Mouse (Mus musculus): Measurements from ENCODE around the gene Kncn. TPM values are rescaled to one million over a fixed set of nuclear protein-coding genes. Genes with fewer than 3 reads are reported as not detected.

Gene Kncn
- polyA plus RNA-seq, 1 experiment, result 0.29 TPM

DNA sequence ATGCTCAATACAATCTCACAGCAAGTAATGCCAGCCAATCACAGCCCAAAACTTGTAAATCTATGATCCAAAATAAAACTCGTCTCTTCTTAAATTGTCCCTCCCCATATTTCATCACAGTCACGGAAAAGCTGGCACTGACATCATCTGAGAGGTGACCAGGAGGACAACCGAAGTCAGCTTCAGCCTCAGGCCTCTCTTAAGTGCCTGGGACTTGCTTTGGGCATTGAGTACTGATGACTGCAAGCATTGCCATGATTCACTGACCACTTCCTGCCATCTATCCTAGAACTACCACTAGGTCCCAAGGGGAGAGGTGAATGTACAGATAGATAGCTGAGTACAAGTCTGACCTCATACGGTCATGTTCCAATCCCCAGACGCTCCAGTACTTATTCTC lies 38.5 kb downstream of the Kncn start:
- no peaks in the 10 kb centered on the region for H3K36me3 ChIP-seq (replicated peaks; ENCODE audit: low read length)
- H3K4me1 ChIP-seq, result no peaks in the 10 kb centered on the region
- TF ChIP-seq GATA1 (IDR thresholded peaks at IDR 0.05; ENCODE audit: borderline replicate concordance, low read length), result no peak
- no peak for TF ChIP-seq FLI1 (IDR thresholded peaks at IDR 0.05; ENCODE audit: low read length)
- no peaks in the 10 kb centered on the region for H3K9me3 ChIP-seq
- H3K27me3 ChIP-seq (replicated peaks), result peaks cover 82% of the 10 kb centered on the region
- H3K4me3 ChIP-seq (replicated peaks), result no peak overlapping the region

DNA sequence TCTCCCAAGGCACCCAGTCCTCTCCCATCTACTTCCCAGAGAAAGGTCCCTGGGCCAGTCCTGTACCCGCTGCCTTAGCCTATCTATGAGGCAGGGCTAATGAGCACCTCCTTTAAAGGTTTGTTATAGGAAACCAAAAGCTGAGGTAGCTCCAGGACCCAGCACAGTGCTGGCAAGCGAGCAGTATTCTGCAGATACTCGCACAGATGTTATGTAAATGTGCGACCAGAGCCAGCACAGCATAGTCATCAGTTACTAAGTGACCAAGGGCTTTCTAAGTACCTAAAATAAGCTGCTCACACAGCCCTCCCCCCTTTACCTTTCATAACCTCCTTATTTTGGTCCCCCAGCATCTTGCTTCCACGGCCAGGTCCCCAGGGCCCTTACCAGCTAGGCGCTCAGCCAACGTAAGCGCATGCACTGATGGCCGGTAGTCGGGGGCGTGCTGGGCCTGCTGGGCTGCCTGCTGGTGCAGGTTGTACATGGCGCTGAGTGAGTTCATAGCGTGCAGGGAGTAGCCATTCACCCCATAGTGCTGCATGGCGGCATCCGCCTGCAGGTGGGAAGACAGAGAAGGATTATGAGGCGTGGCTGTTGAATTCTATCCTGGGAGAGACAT lies 39.2 kb downstream of the Kncn start:
- Histone ChIP-seq H3K4me3 (replicated peaks) (no peak overlapping the region), H3K27me3 (replicated peaks) (peaks cover 80% of the 10 kb centered on the region), H3K9me3 (no peaks in the 10 kb centered on the region), H3K36me3 (replicated peaks; ENCODE audit: low read length) (no peaks in the 10 kb centered on the region), H3K4me1 (no peaks in the 10 kb centered on the region)
- no peak for TF ChIP-seq FLI1 (IDR thresholded peaks at IDR 0.05; ENCODE audit: low read length)

DNA sequence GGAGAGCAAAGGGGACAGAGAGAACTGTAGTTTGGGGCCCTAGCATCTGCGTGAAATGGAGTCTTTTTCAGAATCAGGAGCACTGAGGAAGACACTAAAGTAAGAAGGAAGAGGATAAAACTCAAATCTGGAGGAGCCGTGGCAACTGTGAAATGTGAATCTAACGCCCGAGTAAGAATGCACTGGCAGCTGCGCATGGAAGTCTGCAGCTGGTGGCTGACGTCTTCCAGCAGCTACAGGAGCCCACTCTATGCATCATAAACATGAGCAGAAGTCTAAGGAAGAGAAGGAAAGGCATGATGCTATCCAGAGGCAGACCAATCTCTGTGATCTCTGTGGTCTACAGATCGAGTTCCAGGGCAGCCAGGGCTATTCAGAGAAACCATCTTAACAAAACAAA lies 43.4 kb downstream of the Kncn start:
- H3K27me3 ChIP-seq (replicated peaks), result peaks cover 78% of the 10 kb centered on the region
- H3K36me3 ChIP-seq (replicated peaks; ENCODE audit: low read length), result no peaks in the 10 kb centered on the region
- no peak overlapping the region for H3K4me3 ChIP-seq (replicated peaks)
- no peaks in the 10 kb centered on the region for H3K9me3 ChIP-seq
- TF ChIP-seq GATA1 (IDR thresholded peaks at IDR 0.05; ENCODE audit: borderline replicate concordance, low read length), result no peak
- TF ChIP-seq FLI1 (IDR thresholded peaks at IDR 0.05; ENCODE audit: low read length), result no peak
- no peaks in the 10 kb centered on the region for H3K4me1 ChIP-seq

DNA sequence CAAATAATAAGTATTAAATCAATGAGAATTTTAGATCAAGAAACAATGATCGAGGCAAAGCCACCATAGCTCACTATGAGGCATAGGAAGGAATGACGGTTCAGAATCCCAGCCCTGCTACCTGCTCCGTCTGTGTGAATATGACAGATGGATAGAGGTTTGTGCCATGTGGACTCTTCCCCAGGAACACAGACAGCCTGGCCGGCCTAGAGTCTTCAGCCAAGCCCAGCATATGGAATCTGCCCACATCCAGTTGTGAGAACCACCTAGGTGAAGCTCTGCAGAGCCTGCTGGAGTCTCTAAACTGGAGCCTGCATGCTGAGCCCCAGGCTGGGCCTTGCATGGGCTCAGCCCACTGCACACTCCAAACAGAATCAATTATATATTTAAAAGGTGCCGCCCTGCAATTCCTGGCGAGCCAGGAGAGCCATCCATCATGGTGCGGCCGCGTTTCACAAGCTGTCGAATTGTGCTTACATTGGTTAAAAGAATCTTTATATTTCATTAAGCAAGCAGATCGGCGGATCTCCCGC lies 47.4 kb downstream of the Kncn start:
- no peaks in the 10 kb centered on the region for H3K9me3 ChIP-seq
- H3K36me3 ChIP-seq (replicated peaks; ENCODE audit: low read length), result no peaks in the 10 kb centered on the region
- peaks cover 16% of the 10 kb centered on the region for H3K4me1 ChIP-seq
- TF ChIP-seq GATA1 (IDR thresholded peaks at IDR 0.05; ENCODE audit: borderline replicate concordance, low read length) (no peak), FLI1 (IDR thresholded peaks at IDR 0.05; ENCODE audit: low read length) (no peak)
- H3K4me3 ChIP-seq (replicated peaks), result no peak overlapping the region
- peaks cover 89% of the 10 kb centered on the region for H3K27me3 ChIP-seq (replicated peaks)

DNA sequence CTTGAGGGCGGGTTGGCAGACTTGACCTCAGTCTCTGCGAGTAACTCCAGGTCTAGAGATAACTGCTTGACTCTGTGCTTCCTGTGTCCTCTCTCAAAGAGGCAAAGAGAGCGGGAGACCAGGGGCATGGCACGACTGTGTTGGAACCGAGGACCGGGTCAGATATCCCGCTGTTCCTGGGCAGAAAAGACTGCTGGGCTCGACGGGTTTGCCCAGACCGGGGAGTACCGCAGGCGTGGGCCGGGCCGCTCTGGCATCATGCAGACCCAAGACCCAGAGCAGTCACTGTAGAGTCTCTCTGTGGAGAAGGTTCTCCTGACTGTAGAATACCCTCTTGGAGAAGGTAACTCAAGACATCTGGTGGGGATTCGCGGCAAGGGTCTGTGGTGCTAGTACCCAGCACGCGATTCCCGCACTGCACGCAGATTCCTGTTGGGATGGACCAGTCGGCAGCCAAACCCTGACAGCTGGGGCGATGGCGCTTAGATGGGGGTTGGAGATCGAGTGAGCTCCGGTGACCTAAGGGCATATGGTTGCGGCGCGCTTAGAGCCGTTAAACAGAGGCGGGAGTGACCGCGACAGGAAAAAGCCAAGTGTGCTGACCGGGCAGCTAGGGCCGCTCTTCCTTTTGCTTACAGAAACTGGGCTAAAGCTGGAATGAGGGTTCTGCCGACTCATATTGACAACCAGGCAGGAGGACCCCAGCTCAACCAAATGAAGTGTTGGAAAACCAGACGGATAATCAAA lies 51.8 kb downstream of the Kncn start:
- H3K27me3 ChIP-seq (replicated peaks), result peaks cover 100% of the 10 kb centered on the region
- H3K4me3 ChIP-seq (replicated peaks), result peak overlapping the region; percentile 72
- TF ChIP-seq FLI1 (IDR thresholded peaks at IDR 0.05; ENCODE audit: low read length) (no peak), GATA1 (IDR thresholded peaks at IDR 0.05; ENCODE audit: borderline replicate concordance, low read length) (no peak)
- H3K36me3 ChIP-seq (replicated peaks; ENCODE audit: low read length), result no peaks in the 10 kb centered on the region
- H3K9me3 ChIP-seq, result no peaks in the 10 kb centered on the region
- H3K4me1 ChIP-seq, result peaks cover 43% of the 10 kb centered on the region

DNA sequence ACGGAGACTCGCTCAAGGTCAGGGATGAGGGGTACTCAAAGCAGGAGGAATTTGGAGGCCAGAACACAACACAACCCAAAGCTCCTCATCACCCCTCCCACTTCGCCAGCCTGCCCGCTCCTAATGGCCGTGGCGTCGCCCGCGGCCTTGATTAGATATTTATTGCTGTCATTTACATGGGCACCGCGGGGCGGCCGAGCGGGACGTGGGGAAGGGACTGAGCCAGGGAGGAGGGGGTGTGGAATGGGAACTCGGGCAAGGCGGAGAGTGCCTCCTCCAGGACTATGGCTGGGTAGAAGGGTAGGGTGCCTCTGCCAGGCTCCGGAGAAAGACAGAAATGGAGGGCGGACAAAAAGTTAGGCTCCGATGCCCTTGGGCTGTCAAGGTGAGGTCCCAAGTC lies 52.4 kb downstream of the Kncn start:
- TF ChIP-seq GATA1 (IDR thresholded peaks at IDR 0.05; ENCODE audit: borderline replicate concordance, low read length) (no peak), FLI1 (IDR thresholded peaks at IDR 0.05; ENCODE audit: low read length) (no peak)
- H3K27me3 ChIP-seq (replicated peaks), result peaks cover 100% of the 10 kb centered on the region
- H3K4me1 ChIP-seq, result peaks cover 43% of the 10 kb centered on the region
- no peaks in the 10 kb centered on the region for H3K36me3 ChIP-seq (replicated peaks; ENCODE audit: low read length)
- no peaks in the 10 kb centered on the region for H3K9me3 ChIP-seq
- peak overlapping the region; percentile 72 for H3K4me3 ChIP-seq (replicated peaks)

DNA sequence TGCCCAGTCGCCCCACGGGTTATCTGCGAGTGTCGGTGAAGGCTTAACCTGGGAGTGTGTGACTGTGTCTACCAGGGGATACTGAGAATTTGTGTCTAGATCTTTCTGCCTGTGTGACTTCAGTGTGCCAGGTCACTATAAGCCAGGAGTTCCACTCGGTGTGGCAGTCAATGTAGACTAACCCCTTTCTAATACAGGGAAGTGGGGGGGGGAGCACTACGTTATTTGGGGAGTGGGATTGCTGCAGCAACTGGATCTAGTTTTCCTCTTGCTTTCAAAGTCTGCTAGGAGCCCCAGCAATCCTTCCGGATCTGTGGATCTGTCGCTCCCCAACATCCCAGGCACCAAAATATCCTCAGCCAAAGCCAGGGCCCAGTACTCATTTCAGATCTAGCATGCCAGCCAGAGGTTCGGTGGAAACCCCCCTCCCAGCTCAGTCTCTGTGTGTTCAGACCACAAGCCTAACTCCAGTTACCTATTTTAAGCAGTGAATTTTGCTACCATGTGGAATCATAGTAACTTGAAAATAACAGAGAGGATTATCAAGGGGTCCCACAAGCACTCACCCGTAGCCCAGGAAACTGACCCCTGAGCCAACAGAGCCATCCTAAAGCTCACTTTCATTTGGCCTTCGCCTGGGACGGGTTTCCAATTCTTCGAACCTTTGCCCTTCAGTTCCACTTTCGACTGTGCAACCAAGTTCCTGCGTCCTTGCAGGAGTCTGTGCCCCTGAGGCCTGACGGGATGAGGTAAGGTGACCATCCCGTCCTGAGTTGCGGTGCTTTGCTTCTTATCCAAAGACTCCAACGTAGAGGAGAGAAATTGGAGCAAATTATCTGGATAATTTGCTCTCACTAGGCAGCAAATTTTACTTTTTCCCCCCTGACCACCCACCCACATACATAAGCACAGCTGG lies 53.1 kb downstream of the Kncn start:
- H3K4me3 ChIP-seq (replicated peaks), result peak overlapping the region; percentile 72
- no peaks in the 10 kb centered on the region for H3K36me3 ChIP-seq (replicated peaks; ENCODE audit: low read length)
- TF ChIP-seq GATA1 (IDR thresholded peaks at IDR 0.05; ENCODE audit: borderline replicate concordance, low read length) (no peak), FLI1 (IDR thresholded peaks at IDR 0.05; ENCODE audit: low read length) (no peak)
- H3K27me3 ChIP-seq (replicated peaks), result peaks cover 100% of the 10 kb centered on the region
- no peaks in the 10 kb centered on the region for H3K9me3 ChIP-seq
- peaks cover 43% of the 10 kb centered on the region for H3K4me1 ChIP-seq

DNA sequence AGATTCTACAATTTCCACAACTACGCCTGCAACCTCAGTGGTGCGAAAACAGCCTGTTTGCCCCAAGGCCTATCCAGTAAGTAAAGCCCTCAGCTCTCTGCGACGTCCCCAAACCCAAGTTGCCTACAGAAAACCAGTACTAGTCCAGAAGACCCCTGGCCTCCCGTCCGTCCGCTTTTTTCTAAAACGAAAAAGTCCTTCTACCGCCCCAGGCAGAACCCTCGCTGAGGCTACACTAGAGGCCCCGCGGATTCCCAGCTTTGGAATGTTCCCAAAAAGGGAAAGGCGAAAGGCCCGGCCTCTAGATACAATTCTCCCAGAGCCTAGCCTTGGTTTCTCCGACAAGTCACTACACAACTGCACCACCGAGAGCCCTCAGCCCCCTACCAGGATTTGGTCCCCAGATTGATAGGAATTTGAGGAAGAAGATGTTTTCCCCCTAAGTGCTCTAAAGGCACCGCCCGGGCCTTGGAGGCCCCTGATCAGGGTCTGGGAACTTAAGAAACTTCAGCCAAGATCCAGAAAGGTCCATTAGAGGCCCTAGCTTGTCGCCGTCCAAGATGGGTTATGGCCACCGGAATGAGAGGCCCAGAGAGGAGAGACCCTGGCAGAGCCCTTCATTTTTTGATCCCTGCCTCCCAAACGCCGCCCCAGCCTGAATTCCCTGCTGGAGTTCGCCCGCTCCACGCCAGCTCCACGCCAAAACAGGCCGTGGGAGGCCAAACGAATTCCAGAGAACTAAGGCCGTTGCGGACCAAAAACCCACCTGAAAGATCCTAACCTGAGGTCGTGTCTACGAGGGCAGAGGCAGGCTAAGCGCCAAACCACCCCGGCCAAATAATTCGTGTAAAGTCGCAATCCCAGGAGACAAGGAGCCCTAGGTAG lies 54.3 kb downstream of the Kncn start:
- H3K9me3 ChIP-seq, result no peaks in the 10 kb centered on the region
- H3K36me3 ChIP-seq (replicated peaks; ENCODE audit: low read length), result no peaks in the 10 kb centered on the region
- TF ChIP-seq FLI1 (IDR thresholded peaks at IDR 0.05; ENCODE audit: low read length), result no peak
- no peak for TF ChIP-seq GATA1 (IDR thresholded peaks at IDR 0.05; ENCODE audit: borderline replicate concordance, low read length)
- H3K4me1 ChIP-seq, result peaks cover 43% of the 10 kb centered on the region
- no peak overlapping the region for H3K4me3 ChIP-seq (replicated peaks)
- H3K27me3 ChIP-seq (replicated peaks), result peaks cover 99% of the 10 kb centered on the region

Other genes starting within 250 kb of the Kncn start
- not detected in 2 replicates for gene Cyp4b1, start 236.7 kb upstream of the Kncn start, polyA plus RNA-seq (2012; ENCODE audit: insufficient read depth, low replicate concordance)
- gene Efcab14, start 146.7 kb upstream of the Kncn start, polyA plus RNA-seq (2012; ENCODE audit: insufficient read depth, low replicate concordance), result 4.7 and 7.3 TPM in 2 replicates
- gene Tex38, start 103.4 kb upstream of the Kncn start, polyA plus RNA-seq (2012; ENCODE audit: insufficient read depth, low replicate concordance), result 0.44 TPM in 1 of 2 replicates, not detected in the other
- gene Atpaf1, start 99.6 kb upstream of the Kncn start, polyA plus RNA-seq (2012; ENCODE audit: insufficient read depth, low replicate concordance), result 16.7 TPM in 1 of 2 replicates, not detected in the other
- 19.3 and 30.2 TPM in 2 replicates for gene Mob3c, start 56.3 kb upstream of the Kncn start, polyA plus RNA-seq (2012; ENCODE audit: insufficient read depth, low replicate concordance)
- 293 and 361 TPM in 2 replicates for gene Mknk1, start 45.2 kb upstream of the Kncn start, polyA plus RNA-seq (2012; ENCODE audit: insufficient read depth, low replicate concordance)
- 0.16 TPM in 1 of 2 replicates, not detected in the other for gene 6430628N08Rik, start 6.3 kb downstream of the Kncn start, polyA plus RNA-seq (2012; ENCODE audit: insufficient read depth, low replicate concordance)
- not detected in 2 replicates for gene Dmbx1, start 55.5 kb downstream of the Kncn start, polyA plus RNA-seq (2012; ENCODE audit: insufficient read depth, low replicate concordance)
- gene Faah, start 133.5 kb downstream of the Kncn start, polyA plus RNA-seq (2012; ENCODE audit: insufficient read depth, low replicate concordance), result 2.9 and 3.8 TPM in 2 replicates
- 0.27 TPM in 1 of 2 replicates, not detected in the other for gene Nsun4, start 169.5 kb downstream of the Kncn start, polyA plus RNA-seq (2012; ENCODE audit: insufficient read depth, low replicate concordance)
- gene Uqcrh, start 190.7 kb downstream of the Kncn start, polyA plus RNA-seq (2012; ENCODE audit: insufficient read depth, low replicate concordance), result 24.7 and 73.9 TPM in 2 replicates
- gene Lrrc41, start 190.9 kb downstream of the Kncn start, polyA plus RNA-seq (2012; ENCODE audit: insufficient read depth, low replicate concordance), result 13.4 and 17.7 TPM in 2 replicates
- gene Rad54l, start 239.3 kb downstream of the Kncn start, polyA plus RNA-seq (2012; ENCODE audit: insufficient read depth, low replicate concordance), result 0.75 TPM in 1 of 2 replicates, not detected in the other
- gene Pomgnt1, start 239.4 kb downstream of the Kncn start, polyA plus RNA-seq (2012; ENCODE audit: insufficient read depth, low replicate concordance), result 1.0 and 6.1 TPM in 2 replicates